Mouse (Mus musculus) right cerebral cortex, adult 18-20 months (tissue): ENCODE measurements around the gene Cyp2d12.
"Not testable (repeated sequence)": the region's sequence is repeated elsewhere in the genome, so short reads cannot be mapped to it uniquely, and the experiment has no call there.

ENCODE experiments used
- DNase-seq: peaks from one replicate; pipeline ENCODE4 v3.0.0; 2022; ENCODE audit warnings: mixed read lengths

Gene Cyp2d12

DNA sequence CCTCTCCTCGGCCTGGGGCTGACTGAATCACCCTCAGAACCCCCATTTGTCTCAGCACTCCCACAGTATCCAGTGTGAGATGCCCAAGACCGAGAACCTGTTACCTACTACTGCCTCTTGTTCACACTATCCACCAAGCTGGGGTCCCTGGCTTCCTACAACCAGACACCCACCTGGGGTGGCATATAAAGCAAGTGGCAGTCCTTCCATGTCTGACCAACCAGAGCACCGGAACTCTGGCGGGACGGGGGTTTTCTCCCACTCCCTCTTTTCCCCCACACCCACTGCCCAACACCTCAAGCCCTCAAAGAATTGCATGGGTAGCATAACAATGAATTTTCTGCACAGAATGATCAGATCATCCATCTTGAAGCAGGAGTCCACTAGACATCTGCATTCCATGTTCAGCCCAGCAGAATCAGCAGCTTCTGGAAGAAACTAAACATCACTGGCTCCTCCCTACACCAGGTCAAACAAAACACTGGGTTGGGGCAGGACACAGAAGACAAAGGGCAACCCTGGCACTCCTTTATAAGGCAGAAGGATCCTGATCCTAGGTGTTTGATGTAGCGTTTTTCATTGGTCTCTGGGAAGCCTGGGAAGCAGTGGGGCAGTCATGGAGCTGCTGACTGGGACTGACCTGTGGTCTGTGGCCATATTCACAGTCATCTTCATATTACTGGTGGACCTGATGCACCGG is at the start of gene Cyp2d12:
Gene Cyp2d12, plus strand, starts transcription at position 542 of the 700 bp plus-strand sequence.
- DNase-seq = no peak

GRCm38 (mm10) chr15:82506971-82507370 is 47.9 kb upstream of the Cyp2d12 start:
- DNase-seq = no peak

DNA sequence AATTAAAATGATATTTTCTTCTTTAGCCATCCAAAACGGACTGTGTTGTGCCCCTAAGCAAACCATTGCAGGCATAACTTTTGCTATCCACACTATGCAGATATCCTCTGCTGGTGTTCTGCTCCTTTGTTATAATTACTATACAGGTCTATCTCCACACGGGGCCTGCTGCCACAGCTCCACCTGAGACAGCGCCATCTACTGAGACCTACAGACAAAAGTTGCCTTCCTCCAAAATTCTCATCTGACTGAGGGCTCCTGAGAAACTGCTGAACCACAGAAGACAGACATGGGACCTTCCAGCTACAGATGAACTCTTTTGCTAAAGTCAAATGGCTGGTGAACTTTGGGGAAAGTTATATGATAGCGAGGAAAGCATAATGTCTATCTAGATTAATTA is 47.1 kb upstream of the Cyp2d12 start:
- not testable (repeated sequence) for DNase-seq

GRCm38 (mm10) chr15:82509495-82509894 is 45.4 kb upstream of the Cyp2d12 start:
- DNase-seq = not testable (repeated sequence)

DNA sequence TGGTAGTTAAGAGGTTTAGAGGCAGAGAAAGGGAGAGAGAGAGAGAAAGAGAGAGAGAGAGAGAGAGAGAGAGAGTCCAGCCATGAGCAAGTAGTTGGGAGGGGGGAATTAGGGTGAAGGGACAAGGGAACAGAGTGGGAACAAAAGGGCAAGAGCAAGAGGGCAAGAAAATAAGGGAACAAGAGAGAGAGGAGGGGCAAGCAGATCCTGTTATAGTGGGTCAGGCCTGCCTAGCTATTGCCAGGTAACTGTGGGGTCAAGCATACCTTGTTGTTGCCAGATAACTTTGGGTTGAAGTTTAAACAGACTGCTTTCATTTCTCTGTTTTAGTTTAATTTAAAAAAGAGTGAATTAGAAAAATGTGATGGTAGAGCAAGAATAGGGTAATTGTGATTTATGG is 44.4 kb upstream of the Cyp2d12 start:
- DNase-seq = not testable (repeated sequence)

GRCm38 (mm10) chr15:82512111-82512510 is 42.8 kb upstream of the Cyp2d12 start:
- DNase-seq = not testable (repeated sequence)

- not testable (repeated sequence) for DNase-seq
Observed at GRCm38 (mm10) chr15:82516174-82516573, 38.7 kb upstream of the Cyp2d12 start.

DNA sequence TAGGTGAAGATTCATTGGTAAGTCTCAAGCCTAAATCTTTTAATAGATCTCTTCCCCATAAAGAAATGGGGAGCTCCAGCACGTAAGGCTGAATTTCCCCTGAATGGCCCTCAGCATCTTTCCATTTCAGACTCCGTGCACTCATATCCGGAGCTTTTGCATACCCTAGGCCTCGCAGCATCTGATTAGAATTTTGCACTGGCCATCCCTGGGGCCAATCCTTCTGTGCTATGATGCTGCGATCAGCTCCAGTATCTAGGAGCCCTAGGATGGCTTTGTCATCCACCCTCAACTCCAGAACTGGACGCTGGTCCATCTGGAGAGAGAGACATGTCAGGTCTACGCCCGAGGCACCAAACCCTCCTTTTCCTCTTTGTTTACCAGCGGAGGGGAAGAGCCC is 27.5 kb upstream of the Cyp2d12 start:
- not testable (repeated sequence) for DNase-seq

DNA sequence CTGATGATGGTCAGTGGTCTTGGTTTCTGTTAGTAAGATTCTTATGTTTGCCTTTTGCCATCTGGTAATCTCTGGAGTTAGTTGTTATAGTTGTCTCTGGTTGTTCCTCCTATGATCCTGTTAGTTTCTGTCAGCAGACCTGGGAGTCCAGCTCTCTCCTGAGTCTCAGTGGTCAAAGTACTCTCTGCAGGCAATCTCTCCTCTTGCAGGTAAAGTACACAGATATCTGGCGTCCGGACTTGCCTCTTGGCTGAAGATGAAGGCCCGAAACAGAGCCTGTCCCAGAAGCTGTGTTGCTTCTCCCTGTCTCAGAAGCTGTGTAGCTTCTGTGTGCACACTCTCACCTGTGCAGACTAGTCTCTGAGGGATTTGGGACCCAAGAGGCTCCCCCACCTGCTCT is 22.2 kb upstream of the Cyp2d12 start:
- DNase-seq = not testable (repeated sequence)

GRCm38 (mm10) chr15:82542976-82543375 is 11.9 kb upstream of the Cyp2d12 start:
- DNase-seq = not testable (repeated sequence)

GRCm38 (mm10) chr15:82544561-82544960 is 10.3 kb upstream of the Cyp2d12 start:
- DNase-seq = not testable (repeated sequence)

DNA sequence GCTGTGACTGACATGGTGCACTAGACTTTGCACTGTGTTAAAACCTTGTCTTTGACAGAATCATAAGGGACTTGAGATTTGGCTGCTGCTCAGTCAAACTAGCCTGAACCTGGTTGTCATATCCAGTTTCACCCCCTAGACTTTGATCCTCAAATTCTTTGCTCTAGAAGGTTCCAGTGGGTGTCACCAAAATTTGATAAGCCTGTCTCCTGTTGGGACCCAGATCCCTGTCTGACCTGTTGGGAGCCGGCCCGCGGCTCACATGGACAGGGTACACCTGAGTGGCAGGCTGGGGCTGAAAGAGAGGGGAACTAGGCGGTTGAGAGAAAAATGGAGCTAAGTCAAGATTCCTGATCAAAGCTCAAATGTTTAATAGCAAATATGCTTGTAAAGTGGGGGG is 7.1 kb upstream of the Cyp2d12 start:
- DNase-seq = not testable (repeated sequence)

DNA sequence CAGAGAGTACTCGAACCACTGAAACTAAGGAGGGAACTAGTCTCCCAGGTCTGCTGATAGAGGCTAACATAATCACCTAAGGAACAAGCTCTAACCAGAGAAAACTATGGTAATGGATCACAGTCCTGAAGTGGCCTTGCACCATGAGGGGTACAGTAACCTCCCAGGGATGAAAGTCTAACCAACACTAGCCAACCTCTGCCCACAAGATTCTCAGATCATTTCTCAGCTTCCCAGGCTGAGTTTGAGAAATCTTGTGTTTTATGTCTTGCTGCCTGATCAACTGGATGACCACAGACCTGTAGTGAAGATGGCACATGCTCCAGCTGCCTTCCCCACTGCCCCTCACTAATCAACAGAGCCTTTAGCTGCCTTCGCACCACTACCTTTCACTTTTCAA is 1.7 kb upstream of the Cyp2d12 start:
- not testable (repeated sequence) for DNase-seq

GRCm38 (mm10) chr15:82572856-82573255 is 18.0 kb downstream of the Cyp2d12 start:
- DNase-seq = no peak

DNA sequence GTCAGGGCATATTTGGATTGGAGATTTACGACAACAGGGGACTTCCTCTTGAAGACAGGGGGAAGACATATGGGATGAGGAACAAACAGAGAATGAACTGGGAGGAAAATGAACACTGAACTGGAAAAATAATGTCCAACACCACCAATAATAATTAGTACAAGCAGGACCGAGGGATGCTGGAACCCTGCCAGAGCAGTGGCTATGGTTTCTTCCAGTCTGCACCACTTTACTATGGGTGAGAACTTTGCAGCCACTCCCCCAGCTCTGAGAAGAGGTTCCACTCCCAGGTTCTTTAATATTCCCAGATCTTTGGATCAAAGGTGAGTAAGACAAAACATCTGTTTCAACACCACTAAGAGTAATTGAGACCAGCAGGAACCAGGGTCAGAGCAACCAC is 24.2 kb downstream of the Cyp2d12 start:
- DNase-seq = no peak

- no peak for DNase-seq
Observed at GRCm38 (mm10) chr15:82582621-82583020, 27.7 kb downstream of the Cyp2d12 start.
